Mouse (Mus musculus) megakaryocyte, embryonic 14.5 days (primary cell): ENCODE measurements around the gene 2310039H08Rik.

ENCODE experiments used
- FLI1 ChIP-seq: IDR thresholded peaks from 2 replicates; pipeline ENCODE4 v1.6.1; 2012; ENCODE audit warnings: low read length, inconsistent platforms, mixed read lengths
- GATA1 ChIP-seq: IDR thresholded peaks from 3 replicates; pipeline ENCODE4 v1.6.1; 2012; ENCODE audit warnings: mixed read lengths, low read length, inconsistent platforms, borderline replicate concordance

DNA sequence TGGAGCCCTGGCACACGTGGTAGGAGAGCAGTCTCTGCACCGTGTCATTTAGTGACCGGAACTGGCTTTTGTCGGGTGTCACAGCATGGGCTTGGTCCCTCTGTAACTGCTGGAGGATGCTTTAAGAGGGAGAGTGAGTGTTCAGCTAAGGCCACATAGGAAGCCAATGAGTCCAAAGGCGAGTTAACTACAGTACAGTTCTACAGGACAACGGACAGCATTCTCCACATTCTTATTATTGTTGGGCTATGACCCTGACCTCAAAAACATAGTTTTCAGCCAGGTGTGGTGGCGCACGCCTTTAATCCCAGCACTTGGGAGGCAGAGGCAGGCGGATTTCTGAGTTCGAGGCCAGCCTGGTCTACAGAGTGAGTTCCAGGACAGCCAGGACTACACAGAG is 35.9 kb downstream of the 2310039H08Rik start:
- no peak for TF ChIP-seq GATA1
- no peak for TF ChIP-seq FLI1
